Mouse (Mus musculus) heart, postnatal 0 days (tissue): ENCODE measurements at regions not wholly inside any gene's neighbourhood (a gene's known extent, or its start where the extent isn't known, plus 50 kb on each side); places are given as distances from the start of the nearest gene placed in this dataset.

ENCODE experiments used
- CTCF ChIP-seq: IDR thresholded peaks from 2 replicates; pipeline ENCODE4 v1.5.1; 2016; ENCODE audit warnings: antibody characterized with exemption, control low read depth, low read depth
- EP300 ChIP-seq: IDR thresholded peaks from 2 replicates; pipeline ENCODE4 v1.6.1; 2016; ENCODE audit warnings: antibody characterized with exemption, low read depth

- TF ChIP-seq CTCF (no peak), EP300 (no peak)
Observed at GRCm38 (mm10) chr2:117987426-117988215, 124.1 kb upstream of the Thbs1 start.
